Mouse (Mus musculus) midbrain, postnatal 0 days (tissue): ENCODE results near the gene Qpctl. TPM values are rescaled to one million over a fixed set of nuclear protein-coding genes. Genes with fewer than 3 reads are reported as not detected.
A peak's percentile ranks its signal among the peaks of the same experiment; 100 is the strongest.
"Not testable (repeated sequence)": the region's sequence is repeated elsewhere in the genome, so short reads cannot be mapped to it uniquely, and the experiment has no call there.

Experiments used
- ATAC-seq: fragments of 200-750 bp; cut with Nextera tagmentation; 2 replicates; pipeline ENCODE4 v1.8.0; 2017; ENCODE audit warnings: moderate number of reproducible peaks, mild to moderate bottlenecking, moderate TSS enrichment, moderate library complexity; ENCODE audit not compliant: low FRiP score
- DNase-seq: peaks from one replicate; pipeline ENCODE4 v3.0.0-alpha.2; 2015; ENCODE audit warnings: low spot score
- H3K27ac ChIP-seq: fragments of 300-500 bp; sonication (generic); 2 replicates; pipeline ENCODE4 v1.5.1; 2014; ENCODE audit warnings: low read depth, mild to moderate bottlenecking, low read length, mixed read lengths
- H3K27me3 ChIP-seq: fragments of 300-500 bp; sonication (generic); 2 replicates; pipeline ENCODE4 v1.6.1; 2014; ENCODE audit warnings: low read length, control low read depth, mixed read lengths; ENCODE audit not compliant: insufficient read depth
- H3K36me3 ChIP-seq: fragments of 300-500 bp; sonication (generic); 2 replicates; pipeline ENCODE4 v1.6.1; 2014; ENCODE audit warnings: low read length, control low read depth, mixed read lengths; ENCODE audit not compliant: insufficient read depth
- H3K4me1 ChIP-seq: fragments of 300-500 bp; sonication (generic); 2 replicates; pipeline ENCODE4 v1.6.1; 2014; ENCODE audit warnings: mild to moderate bottlenecking, control low read depth, antibody characterized with exemption, low read length, mixed read lengths; ENCODE audit not compliant: insufficient read depth
- H3K4me2 ChIP-seq: fragments of 300-500 bp; sonication (generic); 2 replicates; pipeline ENCODE4 v1.6.1; 2014; ENCODE audit warnings: low read depth, mild to moderate bottlenecking, low read length, mixed read lengths; ENCODE audit not compliant: poor library complexity, severe bottlenecking
- H3K4me3 ChIP-seq: fragments of 300-500 bp; sonication (generic); 2 replicates; pipeline ENCODE4 v1.5.1; 2014; ENCODE audit warnings: low read depth, mild to moderate bottlenecking, low read length, moderate library complexity
- H3K9ac ChIP-seq: fragments of 300-500 bp; sonication (generic); replicated peaks from 2 replicates; pipeline ENCODE4 v1.6.1; 2014; ENCODE audit warnings: mild to moderate bottlenecking, low read length, moderate library complexity, mixed read lengths; ENCODE audit not compliant: poor library complexity, severe bottlenecking
- H3K9me3 ChIP-seq: fragments of 300-500 bp; sonication (generic); 2 replicates; pipeline ENCODE4 v1.6.1; 2016; ENCODE audit warnings: low read length, control low read depth
- CTCF ChIP-seq: IDR thresholded peaks from 2 replicates; pipeline ENCODE4 v1.5.1; 2016; ENCODE audit warnings: antibody characterized with exemption, mild to moderate bottlenecking
- WGBS: fragments of 180-500 bp; shearing (Covaris S2); extraction: QIAGEN DNeasy Blood & Tissue Kit; methylation state at CpG from one replicate; pipeline ENCODE4 v1.1.7; 2014; 5-methylcytosine and 5-hydroxymethylcytosine counted together
- polyA plus RNA-seq: library from polyadenylated mRNA; unstranded; fragments of >200 nt; fragmentation: Nextera tagmentation; extraction: Ambion mirVana; gene quantifications from 2 replicates; pipeline ENCODE4 v1.2.1, GENCODE M21; 2015
- total RNA-seq: library from RNA; depleted of rRNA; stranded (reverse); fragments of >200 nt; gene quantifications from 2 replicates; pipeline ENCODE4 v1.2.3, GENCODE M21; 2014

Gene Qpctl
- total and polyA plus RNA-seq, 2 experiments from 2014 or later, result 17.3 to 30.2 TPM

GRCm38 (mm10) chr7:19160115-19160514, 11.0 kb upstream of the Qpctl start:
- DNase-seq (peak; percentile 47), ATAC-seq (peak; percentile 48)
- Histone ChIP-seq H3K27ac (no peak overlapping the region), H3K27me3 (peaks cover 9% of the 10 kb centered on the region; the same call in 1 of the 2 replicates), H3K4me3 (peak overlapping the region; percentile 23), H3K4me2 (peak overlapping the region; percentile 57), H3K36me3 (peaks cover 3% of the 10 kb centered on the region; the same call in 1 of the 2 replicates), H3K9me3 (no peaks in the 10 kb centered on the region), H3K9ac (peak overlapping the region; percentile 37), H3K4me1 (peaks cover 11% of the 10 kb centered on the region; the same call in 1 of the 2 replicates)
- no peak for TF ChIP-seq CTCF
- 3% methylated on average over 20 of the region's 20 CpGs for WGBS

GRCm38 (mm10) chr7:19159411-19159810, 10.3 kb upstream of the Qpctl start:
- ATAC-seq (no peak), DNase-seq (no peak)
- Histone ChIP-seq H3K9me3 (no peaks in the 10 kb centered on the region), H3K27me3 (peaks cover 5% of the 10 kb centered on the region; the same call in 1 of the 2 replicates), H3K27ac (no peak overlapping the region), H3K9ac (no peak overlapping the region; the same call in 1 of the 2 replicates), H3K4me3 (peak overlapping the region; percentile 23), H3K4me2 (peak overlapping the region; percentile 57), H3K36me3 (peaks cover 9% of the 10 kb centered on the region), H3K4me1 (peaks cover 8% of the 10 kb centered on the region; the same call in 1 of the 2 replicates)
- WGBS, result 12% methylated on average over 18 of the region's 18 CpGs
- peak; percentile 3; the same call in 1 of the 2 replicates for TF ChIP-seq CTCF

- WGBS, result 70% methylated on average over 11 of the region's 11 CpGs
Measured at GRCm38 (mm10) chr7:19158601-19159000, 9.5 kb upstream of the Qpctl start.

GRCm38 (mm10) chr7:19157160-19157800, 8.2 kb upstream of the Qpctl start:
- Histone ChIP-seq H3K27ac (peak overlapping the region; percentile 55; the same call in 1 of the 2 replicates), H3K4me3 (no peak overlapping the region)

More at GRCm38 (mm10) chr7:19158601-19159000, 9.5 kb upstream of the Qpctl start:
- Histone ChIP-seq H3K4me3 (no peak overlapping the region), H3K4me1 (peaks cover 8% of the 10 kb centered on the region; the same call in 1 of the 2 replicates), H3K27me3 (0 out of 2 replicates have a peak, but pooled peaks cover 2% of the 10 kb centered on the region), H3K27ac (no peak overlapping the region), H3K36me3 (peaks cover 15% of the 10 kb centered on the region), H3K9me3 (no peaks in the 10 kb centered on the region), H3K4me2 (no peak overlapping the region), H3K9ac (no peak overlapping the region)
- no peak for ATAC-seq
- no peak for DNase-seq
- TF ChIP-seq CTCF, result no peak

GRCm38 (mm10) chr7:19155825-19156475, 6.9 kb upstream of the Qpctl start:
- no peak overlapping the region for H3K4me2 ChIP-seq
- ATAC-seq (no peak), DNase-seq (no peak)
- no peak overlapping the region for H3K27ac ChIP-seq
- WGBS, result 60% methylated on average over 13 of the region's 13 CpGs
- H3K4me1 ChIP-seq, result peaks cover 8% of the 10 kb centered on the region; the same call in 1 of the 2 replicates
- H3K9ac ChIP-seq, result no peak overlapping the region
- H3K9me3 ChIP-seq, result no peaks in the 10 kb centered on the region
- TF ChIP-seq CTCF, result peak; percentile 49
- peaks cover 32% of the 10 kb centered on the region for H3K36me3 ChIP-seq
- H3K27me3 ChIP-seq, result no peaks in the 10 kb centered on the region
- no peak overlapping the region for H3K4me3 ChIP-seq

More at GRCm38 (mm10) chr7:19157160-19157800, 8.2 kb upstream of the Qpctl start:
- WGBS, result 3% methylated on average over 30 of the region's 30 CpGs
- Histone ChIP-seq H3K4me2 (peak overlapping the region; percentile 37), H3K9me3 (no peaks in the 10 kb centered on the region), H3K4me1 (peaks cover 8% of the 10 kb centered on the region; the same call in 1 of the 2 replicates), H3K27me3 (no peaks in the 10 kb centered on the region), H3K9ac (no peak overlapping the region), H3K36me3 (peaks cover 24% of the 10 kb centered on the region)
- TF ChIP-seq CTCF, result peak; percentile 98
- peak; percentile 77 for ATAC-seq
- DNase-seq, result peak; percentile 84

GRCm38 (mm10) chr7:19154796-19155195, 5.7 kb upstream of the Qpctl start:
- ATAC-seq, result no peak
- no peak for DNase-seq
- Histone ChIP-seq H3K27me3 (no peaks in the 10 kb centered on the region), H3K4me1 (peaks cover 11% of the 10 kb centered on the region; the same call in 1 of the 2 replicates), H3K27ac (no peak overlapping the region), H3K9me3 (no peaks in the 10 kb centered on the region), H3K4me2 (no peak overlapping the region), H3K36me3 (peaks cover 32% of the 10 kb centered on the region), H3K9ac (no peak overlapping the region), H3K4me3 (no peak overlapping the region)
- no peak for TF ChIP-seq CTCF
- WGBS, result 72% methylated on average over 8 of the region's 8 CpGs

GRCm38 (mm10) chr7:19151121-19151520, 2.0 kb upstream of the Qpctl start:
- H3K27ac ChIP-seq, H3K4me3 ChIP-seq, ATAC-seq, H3K4me1 ChIP-seq, H3K9ac ChIP-seq, H3K27me3 ChIP-seq, DNase-seq, H3K4me2 ChIP-seq, H3K9me3 ChIP-seq: not testable (repeated sequence)
- WGBS, result 91% methylated on average over 10 of the region's 10 CpGs
- peaks cover 38% of the 10 kb centered on the region for H3K36me3 ChIP-seq
